Mouse (Mus musculus) small intestine, adult 2 months (tissue): ENCODE data around the gene Cldnd1. TPM values are rescaled to one million over a fixed set of nuclear protein-coding genes. Genes with fewer than 3 reads are reported as not detected.
A peak's percentile ranks its signal among the peaks of the same experiment; 100 is the strongest.

Source experiments
- H3K27ac ChIP-seq: fragments of 200-500 bp; 2 replicates; pipeline ENCODE4 v1.5.1; 2012; ENCODE audit warnings: low read depth, low read length, control low read depth, inconsistent platforms; ENCODE audit not compliant: insufficient read depth
- H3K27me3 ChIP-seq: fragments of 200-500 bp; 2 replicates; pipeline ENCODE4 v1.6.1; 2012; ENCODE audit warnings: mild to moderate bottlenecking, moderate library complexity, low read length, inconsistent platforms; ENCODE audit not compliant: control insufficient read depth, insufficient read depth
- H3K36me3 ChIP-seq: fragments of 200-500 bp; 2 replicates; pipeline ENCODE4 v1.6.1; 2012; ENCODE audit warnings: mild to moderate bottlenecking, low read length, control low read depth, inconsistent platforms; ENCODE audit not compliant: control insufficient read depth, insufficient read depth
- H3K4me1 ChIP-seq: fragments of 200-500 bp; 2 replicates; pipeline ENCODE4 v1.6.1; 2012; ENCODE audit warnings: low read length, inconsistent platforms, mixed read lengths; ENCODE audit not compliant: control insufficient read depth, insufficient read depth, insufficient read length
- H3K4me3 ChIP-seq: fragments of 200-500 bp; 2 replicates; pipeline ENCODE4 v1.5.1; 2012; ENCODE audit warnings: low read depth, mild to moderate bottlenecking, control low read depth, inconsistent platforms, low read length, moderate library complexity
- CTCF ChIP-seq: fragments of 200-500 bp; IDR thresholded peaks from 2 replicates; pipeline ENCODE4 v1.5.1; 2012; ENCODE audit warnings: low read depth, mild to moderate bottlenecking, control low read depth, inconsistent platforms, low read length, moderate library complexity, mixed read lengths; ENCODE audit not compliant: insufficient replicate concordance, insufficient read length; ENCODE audit errors: extremely low read depth
- POLR2A ChIP-seq: fragments of 200-500 bp; IDR thresholded peaks from 2 replicates; pipeline ENCODE4 v1.6.1; 2012; ENCODE audit warnings: low read depth, mild to moderate bottlenecking, control low read depth, inconsistent platforms, low read length, moderate library complexity
- WGBS: fragments of 180-500 bp; shearing (Covaris S2); methylation state at CpG from one replicate; pipeline ENCODE4 v1.1.7; 2018; 5-methylcytosine and 5-hydroxymethylcytosine counted together
- polyA plus RNA-seq: library from polyadenylated mRNA; depleted of rRNA; stranded (reverse); fragments of >200 nt; gene quantifications from 2 replicates; pipeline ENCODE4 v1.2.3, GENCODE M21; 2012

Cldnd1 gene
- polyA plus RNA-seq, 1 experiment = 43.0 TPM

- TF ChIP-seq CTCF (no peak), POLR2A (no peak)
- peak overlapping the region; percentile 97 for H3K27ac ChIP-seq
- H3K4me1 ChIP-seq = peaks cover 17% of the 10 kb centered on the region; the same call in 1 of the 2 replicates
- no peaks in the 10 kb centered on the region for H3K27me3 ChIP-seq
- no peaks in the 10 kb centered on the region for H3K36me3 ChIP-seq
- H3K4me3 ChIP-seq = no peak overlapping the region
- 26% methylated on average over 3 of the region's 3 CpGs for WGBS
These were observed 18.9 kb upstream of the Cldnd1 start for GRCm38 (mm10) chr16:58708601-58709475.

- no peak overlapping the region for H3K4me3 ChIP-seq
- no peak overlapping the region for H3K27ac ChIP-seq
- no peaks in the 10 kb centered on the region for H3K27me3 ChIP-seq
- no peaks in the 10 kb centered on the region for H3K36me3 ChIP-seq
- no peak for TF ChIP-seq POLR2A
- no peak for TF ChIP-seq CTCF
- WGBS = 68% methylated on average over 4 of the region's 4 CpGs
- peaks cover 17% of the 10 kb centered on the region; the same call in 1 of the 2 replicates for H3K4me1 ChIP-seq
These were observed 18.2 kb upstream of the Cldnd1 start for GRCm38 (mm10) chr16:58709536-58709935.

GRCm38 (mm10) chr16:58712221-58712620, 15.5 kb upstream of the Cldnd1 start:
- Histone ChIP-seq H3K4me3 (peak overlapping the region; percentile 28; the same call in 1 of the 2 replicates), H3K4me1 (peaks cover 12% of the 10 kb centered on the region; the same call in 1 of the 2 replicates), H3K36me3 (no peaks in the 10 kb centered on the region), H3K27me3 (no peaks in the 10 kb centered on the region), H3K27ac (peak overlapping the region; percentile 26; the same call in 1 of the 2 replicates)
- TF ChIP-seq CTCF (no peak), POLR2A (no peak)
- 29% methylated on average over 8 of the region's 8 CpGs for WGBS

GRCm38 (mm10) chr16:58713128-58713527, 14.6 kb upstream of the Cldnd1 start:
- Histone ChIP-seq H3K27ac (no peak overlapping the region), H3K27me3 (no peaks in the 10 kb centered on the region), H3K4me3 (no peak overlapping the region), H3K36me3 (no peaks in the 10 kb centered on the region), H3K4me1 (peaks cover 7% of the 10 kb centered on the region; the same call in 1 of the 2 replicates)
- 57% methylated on average over 1 of the region's 1 CpGs for WGBS
- TF ChIP-seq CTCF (no peak), POLR2A (no peak)

- H3K4me3 ChIP-seq = no peak overlapping the region
- TF ChIP-seq POLR2A = no peak
- no peak for TF ChIP-seq CTCF
- no peaks in the 10 kb centered on the region for H3K36me3 ChIP-seq
- no peaks in the 10 kb centered on the region for H3K4me1 ChIP-seq
- 72% methylated on average over 4 of the region's 4 CpGs for WGBS
- H3K27ac ChIP-seq = no peak overlapping the region
- H3K27me3 ChIP-seq = no peaks in the 10 kb centered on the region
These were observed 12.7 kb upstream of the Cldnd1 start for GRCm38 (mm10) chr16:58715018-58715417.

GRCm38 (mm10) chr16:58718666-58719120, 9.0 kb upstream of the Cldnd1 start, which contains the start of gene Gpr15:
Gene Gpr15, minus strand, starts transcription at chr16:58719070.
- no peak within 1 kb of the TSS for H3K4me3 ChIP-seq
- no peak within 1 kb of the TSS for H3K27ac ChIP-seq
- 92% methylated on average over 7 of the region's 7 CpGs for WGBS
- H3K4me1 ChIP-seq = no peaks in the 10 kb centered on the region; the same call in 1 of the 2 replicates
- no peak for TF ChIP-seq POLR2A
- no peaks in the 10 kb centered on the region for H3K27me3 ChIP-seq
- H3K36me3 ChIP-seq = no peaks in the 10 kb centered on the region

GRCm38 (mm10) chr16:58722292-58722691, 5.4 kb upstream of the Cldnd1 start:
- 22% methylated on average over 2 of the region's 2 CpGs for WGBS
- TF ChIP-seq POLR2A = no peak
- TF ChIP-seq CTCF = no peak

More at GRCm38 (mm10) chr16:58722292-58722691, 5.4 kb upstream of the Cldnd1 start:
- H3K36me3 ChIP-seq = no peaks in the 10 kb centered on the region
- H3K27me3 ChIP-seq = no peaks in the 10 kb centered on the region
- H3K4me3 ChIP-seq = no peak overlapping the region
- no peaks in the 10 kb centered on the region; the same call in 1 of the 2 replicates for H3K4me1 ChIP-seq
- H3K27ac ChIP-seq = no peak overlapping the region
